22 mouse cellular contexts compared by ENCODE assay signal in genomic region chr10:20431336-20431735, GRCm38 (mm10).
A peak's percentile ranks its signal among the peaks of the same experiment; 100 is the strongest.
DNase-seq lines count a peak whose midpoint lies in the region; ATAC-seq lines count a peak whose summit lies in the region.
"Had no signal": no experiment of that assay in that cellular context is flagged by ENCODE, and none has a peak within 500 bp of the region (broad histone marks: within the 10 kb centered on the region; RNA-seq: fewer than 3 reads in every experiment).

No protein-coding gene starts in this region.

- peak; percentile 94 for DNase-seq in heart, adult 11 months
- no peak for DNase-seq in heart, embryonic 10.5 days (ENCODE audit: low spot score)
- DNase-seq in heart, postnatal 36 days: peak; percentile 10 to 24
- peak; percentile 37 for DNase-seq in lung, postnatal 10 days
- DNase-seq in thymus, postnatal 36 days: no peak
- DNase-seq in spleen, adult 12 weeks (ENCODE audit: low spot score): no peak
- no peak for DNase-seq in cerebellum, adult 8-10 months
- DNase-seq: adrenal gland, postnatal 14 days; cerebellum, adult 9-11 months; gastrocnemius, postnatal 10 days; kidney, postnatal 25 days; layer of hippocampus, postnatal 36 days; right cerebral cortex, postnatal 14 days; spleen, adult 18-20 months; thymus, postnatal 25 days had no signal

- intact Hi-C loops in heart, postnatal 36 days (cut with DNase I): no loop called here

- no peak overlapping the region for H3K27ac ChIP-seq in heart, embryonic 10.5 days
- H3K27ac ChIP-seq in heart, embryonic 15.5 days: no peak overlapping the region
- H3K27ac ChIP-seq: embryonic facial prominence, embryonic 15.5 days; forebrain, embryonic 15.5 days; intestine, embryonic 15.5 days; layer of hippocampus, adult 2 months; midbrain, embryonic 13.5 days had no signal

- no peaks in the 10 kb centered on the region for H3K9me3 ChIP-seq in heart, embryonic 10.5 days
- H3K9me3 ChIP-seq in heart, embryonic 15.5 days (replicated peaks): no peaks in the 10 kb centered on the region
- H3K9me3 ChIP-seq: embryonic facial prominence, embryonic 15.5 days; forebrain, embryonic 15.5 days; intestine, embryonic 15.5 days; midbrain, embryonic 13.5 days had no signal

- no peak overlapping the region for H3K4me3 ChIP-seq in heart, embryonic 10.5 days
- no peak overlapping the region for H3K4me3 ChIP-seq in heart, embryonic 15.5 days
- H3K4me3 ChIP-seq: embryonic facial prominence, embryonic 15.5 days; forebrain, embryonic 15.5 days; intestine, embryonic 15.5 days; layer of hippocampus, adult 2 months; midbrain, embryonic 13.5 days had no signal

- H3K4me1 ChIP-seq in heart, embryonic 10.5 days: no peaks in the 10 kb centered on the region; the same call in 1 of the 2 replicates
- peaks cover 3% of the 10 kb centered on the region for H3K4me1 ChIP-seq in heart, embryonic 15.5 days (replicated peaks)
- H3K4me1 ChIP-seq: embryonic facial prominence, embryonic 15.5 days; forebrain, embryonic 15.5 days; intestine, embryonic 15.5 days; midbrain, embryonic 13.5 days had no signal

- ATAC-seq in heart, embryonic 15.5 days (replicated peaks; ENCODE audit: insufficient number of reproducible peaks, insufficient read depth, low FRiP score, low read depth): no peak
- ATAC-seq: forebrain, embryonic 15.5 days; hindbrain, embryonic 16.5 days; intestine, embryonic 15.5 days; midbrain, embryonic 13.5 days had no signal

- no peaks in the 10 kb centered on the region for H3K27me3 ChIP-seq in heart, embryonic 10.5 days (ENCODE audit: insufficient read depth, poor library complexity, severe bottlenecking)
- no peaks in the 10 kb centered on the region for H3K27me3 ChIP-seq in heart, embryonic 15.5 days
- H3K27me3 ChIP-seq: embryonic facial prominence, embryonic 15.5 days; forebrain, embryonic 15.5 days; intestine, embryonic 15.5 days; midbrain, embryonic 13.5 days had no signal

- no peaks in the 10 kb centered on the region; the same call in 1 of the 2 replicates for H3K36me3 ChIP-seq in heart, embryonic 10.5 days
- H3K36me3 ChIP-seq in heart, embryonic 15.5 days: no peaks in the 10 kb centered on the region
- H3K36me3 ChIP-seq: embryonic facial prominence, embryonic 15.5 days; forebrain, embryonic 15.5 days; intestine, embryonic 15.5 days; midbrain, embryonic 13.5 days had no signal

- no peak overlapping the region for H3K9ac ChIP-seq in heart, embryonic 15.5 days
- H3K9ac ChIP-seq: embryonic facial prominence, embryonic 15.5 days; forebrain, embryonic 15.5 days; intestine, embryonic 15.5 days; midbrain, embryonic 13.5 days had no signal

- 45% methylated on average over 12 of the region's 12 CpGs for WGBS in heart, embryonic 10.5 days
- 41% methylated on average over 12 of the region's 12 CpGs for WGBS in heart, embryonic 15.5 days

- H3K4me2 ChIP-seq in heart, embryonic 15.5 days: peak overlapping the region; percentile 39; the same call in 1 of the 2 replicates
- H3K4me2 ChIP-seq: embryonic facial prominence, embryonic 15.5 days; forebrain, embryonic 15.5 days; intestine, embryonic 15.5 days; midbrain, embryonic 13.5 days had no signal

Comparison
In these comparisons a context has a peak if more than half of its experiments do, and no peak if none do; other contexts are left out.
1. DNase-seq: peak in heart, adult 11 months (single experiment), heart, postnatal 36 days (2 of 2) and lung, postnatal 10 days (single experiment); none in heart, embryonic 10.5 days (single experiment), thymus, postnatal 36 days (0 of 2), spleen, adult 12 weeks (single experiment) and cerebellum, adult 8-10 months (single experiment).